ENCODE assay signal across 8 mouse cellular contexts in the genomic region with DNA sequence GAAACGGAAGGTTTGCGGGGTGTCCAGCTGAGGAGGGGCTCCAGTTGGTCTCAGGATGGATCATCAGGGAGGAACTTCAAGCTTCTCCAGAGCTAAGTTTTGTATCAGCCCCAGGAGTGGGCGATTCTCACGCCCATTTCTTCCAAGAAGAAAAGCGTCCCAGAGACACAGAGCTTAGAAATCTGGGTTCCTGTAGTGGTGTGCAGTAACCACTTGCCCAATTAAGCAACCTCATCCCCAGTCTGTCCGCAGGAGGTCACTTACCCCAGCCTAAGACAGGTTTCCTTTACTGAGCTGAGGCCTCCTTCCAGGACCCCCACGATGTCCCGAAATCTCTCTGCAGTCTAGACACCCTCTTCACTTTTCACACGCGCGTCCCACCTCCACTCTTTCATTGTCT. TPM values are rescaled to one million over a fixed set of nuclear protein-coding genes. Genes with fewer than 3 reads are reported as not detected.
A peak's percentile ranks its signal among the peaks of the same experiment; 100 is the strongest.
DNase-seq lines count a peak whose midpoint lies in the region; ATAC-seq and TF ChIP-seq lines count a peak whose summit lies in the region.

No protein-coding gene starts in this region.

- TF ChIP-seq POLR2A in kidney, adult 2 months (IDR thresholded peaks at IDR 0.05; ENCODE audit: low read depth, low read length) = no peak

- no peak for TF ChIP-seq CTCF in kidney, adult 2 months (conservative IDR thresholded peaks at IDR 0.05; ENCODE audit: insufficient read depth, insufficient read length, low read depth, low read length)

- 0 out of 2 replicates have a peak, but pooled peaks cover 5% of the 10 kb centered on the region for H3K9me3 ChIP-seq in hindbrain, embryonic 12.5 days (replicated peaks)
- H3K9me3 ChIP-seq in midbrain, embryonic 12.5 days = 0 out of 2 replicates have a peak, but pooled peaks cover 4% of the 10 kb centered on the region

- peak overlapping the region; percentile 77 for H3K27ac ChIP-seq in kidney, adult 2 months (ENCODE audit: insufficient read depth, low read depth, low read length)
- H3K27ac ChIP-seq in hindbrain, embryonic 12.5 days = no peak overlapping the region
- no peak overlapping the region for H3K27ac ChIP-seq in midbrain, embryonic 12.5 days (replicated peaks)

- peak; percentile 14 for ATAC-seq in activated CD4-positive, CD25-positive, alpha-beta regulatory T cell, adult 4 months
- ATAC-seq in hindbrain, embryonic 12.5 days (ENCODE audit: low FRiP score) = peak; percentile 55
- peak; percentile 47 for ATAC-seq in midbrain, embryonic 12.5 days (ENCODE audit: low FRiP score, low read depth)

- H3K4me1 ChIP-seq in kidney, adult 2 months (ENCODE audit: control insufficient read depth, insufficient read depth, low read length) = no peaks in the 10 kb centered on the region; the same call in 1 of the 2 replicates
- peaks cover 17% of the 10 kb centered on the region for H3K4me1 ChIP-seq in hindbrain, embryonic 12.5 days
- peaks cover 14% of the 10 kb centered on the region for H3K4me1 ChIP-seq in midbrain, embryonic 12.5 days

- 10% methylated on average over 11 of the region's 11 CpGs for WGBS in kidney, adult 2 months
- 9% methylated on average over 11 of the region's 11 CpGs for WGBS in hindbrain, embryonic 12.5 days
- WGBS in midbrain, embryonic 12.5 days = 9% methylated on average over 11 of the region's 11 CpGs

- peak overlapping the region; percentile 61 for H3K9ac ChIP-seq in hindbrain, embryonic 12.5 days
- no peak overlapping the region; the same call in 1 of the 2 replicates for H3K9ac ChIP-seq in midbrain, embryonic 12.5 days (replicated peaks)

- intact Hi-C loops in gastrocnemius, postnatal 36 days (cut with DNase I) = no loop called here
- intact Hi-C loops in left cerebral cortex, postnatal 4 days (cut with DNase I) = no loop called here

- peak overlapping the region; percentile 76 for H3K4me2 ChIP-seq in hindbrain, embryonic 12.5 days (replicated peaks)
- H3K4me2 ChIP-seq in midbrain, embryonic 12.5 days (replicated peaks) = peak overlapping the region; percentile 84

- DNase-seq in kidney, adult 2 months = no peak
- DNase-seq in kidney, adult 9 months = no peak
- DNase-seq in gastrocnemius, postnatal 36 days = no peak
- DNase-seq in right cerebral cortex, adult 18-20 months = no peak
- DNase-seq in left cerebral cortex, postnatal 4 days = no peak

- no peaks in the 10 kb centered on the region for H3K27me3 ChIP-seq in kidney, adult 2 months (replicated peaks; ENCODE audit: control insufficient read depth, insufficient read depth, low read length)
- H3K27me3 ChIP-seq in hindbrain, embryonic 12.5 days = no peaks in the 10 kb centered on the region
- peaks cover 6% of the 10 kb centered on the region; the same call in 1 of the 2 replicates for H3K27me3 ChIP-seq in midbrain, embryonic 12.5 days

- H3K4me3 ChIP-seq in kidney, adult 2 months (ENCODE audit: insufficient read depth, low read depth, low read length) = peak overlapping the region; percentile 66
- H3K4me3 ChIP-seq in hindbrain, embryonic 12.5 days = peak overlapping the region; percentile 50
- peak overlapping the region; percentile 50 for H3K4me3 ChIP-seq in midbrain, embryonic 12.5 days

- no peaks in the 10 kb centered on the region; the same call in 1 of the 2 replicates for H3K36me3 ChIP-seq in kidney, adult 2 months (ENCODE audit: control insufficient read depth, insufficient read depth, low read length)
- H3K36me3 ChIP-seq in hindbrain, embryonic 12.5 days = no peaks in the 10 kb centered on the region
- no peaks in the 10 kb centered on the region for H3K36me3 ChIP-seq in midbrain, embryonic 12.5 days

RNA-seq across cellular contexts. Expression of a gene that starts 0.3 kb away (rescaled TPM):
- polyA plus RNA-seq in kidney, adult 2 months (2012; rRNA removed) = 174 and 182 TPM in 2 replicates
- under 1 TPM; 0.20 to 0.69 TPM for polyA plus RNA-seq in activated CD4-positive, CD25-positive, alpha-beta regulatory T cell, adult 4 months (2017; shearing (Covaris generic))
- polyA plus RNA-seq in hindbrain, embryonic 12.5 days (2016; fragmentation: Nextera tagmentation; extraction: Ambion mirVana) = 0.88 and 1.2 TPM in 2 replicates
- 0.68 and 0.80 TPM in 2 replicates for polyA plus RNA-seq in midbrain, embryonic 12.5 days (2016; fragmentation: Nextera tagmentation; extraction: Ambion mirVana)
- total RNA-seq in gastrocnemius, postnatal 36 days (2021) = 10 to 100 TPM; 21.0 to 28.3 TPM
- total RNA-seq in left cerebral cortex, postnatal 4 days (2021) = 1 to 10 TPM; 6.2 to 6.5 TPM

RNA-seq across cellular contexts. Expression of a gene that starts 7.2 kb away (rescaled TPM):
- polyA plus RNA-seq in kidney, adult 2 months (2012; rRNA removed) = 41.1 and 47.9 TPM in 2 replicates
- 10 to 100 TPM; 34.4 to 50.2 TPM for polyA plus RNA-seq in activated CD4-positive, CD25-positive, alpha-beta regulatory T cell, adult 4 months (2017; shearing (Covaris generic))
- polyA plus RNA-seq in hindbrain, embryonic 12.5 days (2016; fragmentation: Nextera tagmentation; extraction: Ambion mirVana) = 5.1 and 7.0 TPM in 2 replicates
- polyA plus RNA-seq in midbrain, embryonic 12.5 days (2016; fragmentation: Nextera tagmentation; extraction: Ambion mirVana) = 4.6 and 5.1 TPM in 2 replicates
- total RNA-seq in gastrocnemius, postnatal 36 days (2021) = 1 to 10 TPM; 3.6 to 3.8 TPM
- 1 to 10 TPM; 1.2 to 1.9 TPM for total RNA-seq in left cerebral cortex, postnatal 4 days (2021)

RNA-seq across cellular contexts. Expression of a gene that starts 29.1 kb away (rescaled TPM):
- 0.16 TPM in 1 of 2 replicates, not detected in the other for polyA plus RNA-seq in kidney, adult 2 months (2012; rRNA removed)
- polyA plus RNA-seq in activated CD4-positive, CD25-positive, alpha-beta regulatory T cell, adult 4 months (2017; shearing (Covaris generic)) = not detected
- not detected in 2 replicates for polyA plus RNA-seq in hindbrain, embryonic 12.5 days (2016; fragmentation: Nextera tagmentation; extraction: Ambion mirVana)
- polyA plus RNA-seq in midbrain, embryonic 12.5 days (2016; fragmentation: Nextera tagmentation; extraction: Ambion mirVana) = not detected in 2 replicates
- under 1 TPM; 0.20 TPM for total RNA-seq in gastrocnemius, postnatal 36 days (2021)
- total RNA-seq in left cerebral cortex, postnatal 4 days (2021) = under 1 TPM; 0.50 to 0.74 TPM

RNA-seq across cellular contexts. Expression of a gene that starts 32.7 kb away (rescaled TPM):
- polyA plus RNA-seq in kidney, adult 2 months (2012; rRNA removed) = 14.1 and 17.3 TPM in 2 replicates
- polyA plus RNA-seq in activated CD4-positive, CD25-positive, alpha-beta regulatory T cell, adult 4 months (2017; shearing (Covaris generic)) = under 1 TPM in 1 of 2 experiments, not detected in 1; 0.09 TPM
- 5.3 and 6.7 TPM in 2 replicates for polyA plus RNA-seq in hindbrain, embryonic 12.5 days (2016; fragmentation: Nextera tagmentation; extraction: Ambion mirVana)
- polyA plus RNA-seq in midbrain, embryonic 12.5 days (2016; fragmentation: Nextera tagmentation; extraction: Ambion mirVana) = 3.3 and 4.7 TPM in 2 replicates
- total RNA-seq in gastrocnemius, postnatal 36 days (2021) = not detected
- 100 to 1,000 TPM; 112 to 126 TPM for total RNA-seq in left cerebral cortex, postnatal 4 days (2021)

RNA-seq across cellular contexts. Expression of a gene that starts 37.8 kb away (rescaled TPM):
- 12.6 and 14.4 TPM in 2 replicates for polyA plus RNA-seq in kidney, adult 2 months (2012; rRNA removed)
- polyA plus RNA-seq in activated CD4-positive, CD25-positive, alpha-beta regulatory T cell, adult 4 months (2017; shearing (Covaris generic)) = 1 to 10 TPM; 1.9 TPM
- 4.3 and 4.8 TPM in 2 replicates for polyA plus RNA-seq in hindbrain, embryonic 12.5 days (2016; fragmentation: Nextera tagmentation; extraction: Ambion mirVana)
- polyA plus RNA-seq in midbrain, embryonic 12.5 days (2016; fragmentation: Nextera tagmentation; extraction: Ambion mirVana) = 4.7 and 4.9 TPM in 2 replicates
- 1 to 10 TPM; 8.9 TPM for total RNA-seq in gastrocnemius, postnatal 36 days (2021)
- 10 to 100 TPM; 21.1 to 21.4 TPM for total RNA-seq in left cerebral cortex, postnatal 4 days (2021)

Comparison
In these comparisons a context has a peak if more than half of its experiments do, and no peak if none do; other contexts are left out.
1. RNA of a gene that starts 0.3 kb away (polyA plus RNA-seq): 174 to 182 TPM in kidney, adult 2 months; 0.88 to 1.2 TPM in hindbrain, embryonic 12.5 days, 0.68 to 0.80 TPM in midbrain, embryonic 12.5 days and 0.20 to 0.69 TPM in activated CD4-positive, CD25-positive, alpha-beta regulatory T cell, adult 4 months; every median in the first group is over 10 times any median in the second.
2. Peak in every context shown above with its lines, with median percentiles within 50 percentile points of each other: H3K4me3 ChIP-seq and ATAC-seq.